Mouse (Mus musculus) gastrocnemius, postnatal 25 days (tissue): Measurements from ENCODE around the gene 2410141K09Rik. TPM values are rescaled to one million over a fixed set of nuclear protein-coding genes. Genes with fewer than 3 reads are reported as not detected.
"Not testable (repeated sequence)": the region's sequence is repeated elsewhere in the genome, so short reads cannot be mapped to it uniquely, and the experiment has no call there.

Experiments used
- DNase-seq: peaks from one replicate; pipeline ENCODE4 v3.0.0; 2022
- long read RNA-seq, 2 experiments: library from polyadenylated mRNA; stranded (forward); transcript quantifications; one replicate each; pipeline ENCODE4 v2.0.0; 2021
- total RNA-seq, 2 experiments: library from RNA; stranded (reverse); gene quantifications; 1 replicate in 1 of 2; 2 replicates in 1 of 2; pipeline ENCODE4 v1.2.3; 2021

Gene 2410141K09Rik
- not detected for total RNA-seq
- long read RNA-seq, experiment 1 = 0 reads
- long read RNA-seq, experiment 2 = 0 reads

- not testable (repeated sequence) for DNase-seq
Measured at GRCm38 (mm10) chr13:66441018-66441417, at the start of gene 2410141K09Rik. TSS of gene 2410141K09Rik (minus strand) at chr13:66441118.

- DNase-seq = not testable (repeated sequence)
Measured at GRCm38 (mm10) chr13:66426858-66427257, 14.1 kb downstream of the 2410141K09Rik start.

GRCm38 (mm10) chr13:66414962-66415361 is 26.0 kb downstream of the 2410141K09Rik start:
- not testable (repeated sequence) for DNase-seq

Other genes with a start within 250 kb of the 2410141K09Rik start
- not detected for gene Gm10772, start 213.5 kb downstream of the 2410141K09Rik start, total RNA-seq